Mouse (Mus musculus): ENCODE measurements around the gene Glis2.

Gene Glis2

GRCm38 (mm10) chr16:4593971-4594813 lies at the start of gene Glis2:
TSS of gene Glis2 (plus strand) at chr16:4594713.
- in situ Hi-C loops (cut with MboI, MseI) = no loop called here

GRCm38 (mm10) chr16:4544845-4545244 lies 49.7 kb upstream of the Glis2 start:
- in situ Hi-C loops (cut with MboI, MseI) = loop anchor here in 1 of 2 experiments (10.0 kb wide), 1 partner anchor 600 kb away; the partner anchor contains the start of gene Sec14l5

GRCm38 (mm10) chr16:4546838-4547237 lies 47.7 kb upstream of the Glis2 start:
- in situ Hi-C loops (cut with MboI, MseI) = loop anchor here in 1 of 2 experiments (10.0 kb wide), 1 partner anchor 598 kb away; the partner anchor contains the start of gene Sec14l5

GRCm38 (mm10) chr16:4547611-4548010 lies 46.9 kb upstream of the Glis2 start:
- in situ Hi-C loops (cut with MboI, MseI) = loop anchor here in 1 of 2 experiments (10.0 kb wide), 1 partner anchor 597 kb away; the partner anchor contains the start of gene Sec14l5

GRCm38 (mm10) chr16:4548953-4549688 lies 45.4 kb upstream of the Glis2 start:
- in situ Hi-C loops (cut with MboI, MseI) = loop anchor here in 1 of 2 experiments (10.0 kb wide), 1 partner anchor 596 kb away; the partner anchor contains the start of gene Sec14l5

- in situ Hi-C loops (cut with MboI, MseI) = no loop called here
These were observed 43.5 kb upstream of the Glis2 start for GRCm38 (mm10) chr16:4551056-4551455.

GRCm38 (mm10) chr16:4551885-4552284 lies 42.6 kb upstream of the Glis2 start:
- in situ Hi-C loops (cut with MboI, MseI) = no loop called here

GRCm38 (mm10) chr16:4552829-4553550 lies 41.5 kb upstream of the Glis2 start:
- in situ Hi-C loops (cut with MboI, MseI) = no loop called here

GRCm38 (mm10) chr16:4555555-4555954 lies 39.0 kb upstream of the Glis2 start:
- in situ Hi-C loops (cut with MboI, MseI) = no loop called here

- in situ Hi-C loops (cut with MboI, MseI) = no loop called here
These were observed 37.4 kb upstream of the Glis2 start for GRCm38 (mm10) chr16:4557085-4557484.

- in situ Hi-C loops (cut with MboI, MseI) = no loop called here
These were observed 36.6 kb upstream of the Glis2 start for GRCm38 (mm10) chr16:4557949-4558348.

GRCm38 (mm10) chr16:4558384-4558979 lies 36.0 kb upstream of the Glis2 start:
- in situ Hi-C loops (cut with MboI, MseI) = no loop called here

- in situ Hi-C loops (cut with MboI, MseI) = no loop called here
These were observed 35.4 kb upstream of the Glis2 start for GRCm38 (mm10) chr16:4558980-4559631.

GRCm38 (mm10) chr16:4559715-4560144 lies 34.8 kb upstream of the Glis2 start, which contains the start of gene Tfap4:
TSS of gene Tfap4 (minus strand) at chr16:4559854.
- in situ Hi-C loops (cut with MboI, MseI) = no loop called here

- in situ Hi-C loops (cut with MboI, MseI) = no loop called here
These were observed 34.2 kb upstream of the Glis2 start for GRCm38 (mm10) chr16:4560145-4560952.

- in situ Hi-C loops (cut with MboI, MseI) = no loop called here
These were observed 26.6 kb upstream of the Glis2 start for GRCm38 (mm10) chr16:4567912-4568311.

GRCm38 (mm10) chr16:4570737-4571136 lies 23.8 kb upstream of the Glis2 start:
- in situ Hi-C loops (cut with MboI, MseI) = loop anchor here (5.0 kb wide), 1 partner anchor 42 kb away; no protein-coding TSS in a partner anchor

GRCm38 (mm10) chr16:4576038-4576437 lies 18.5 kb upstream of the Glis2 start:
- in situ Hi-C loops (cut with MboI, MseI) = no loop called here

- in situ Hi-C loops (cut with MboI, MseI) = no loop called here
These were observed 17.6 kb upstream of the Glis2 start for GRCm38 (mm10) chr16:4576873-4577272.

GRCm38 (mm10) chr16:4578630-4579029 lies 15.9 kb upstream of the Glis2 start:
- in situ Hi-C loops (cut with MboI, MseI) = no loop called here
